30 mouse cellular contexts compared by ENCODE assay signal in the genomic region with DNA sequence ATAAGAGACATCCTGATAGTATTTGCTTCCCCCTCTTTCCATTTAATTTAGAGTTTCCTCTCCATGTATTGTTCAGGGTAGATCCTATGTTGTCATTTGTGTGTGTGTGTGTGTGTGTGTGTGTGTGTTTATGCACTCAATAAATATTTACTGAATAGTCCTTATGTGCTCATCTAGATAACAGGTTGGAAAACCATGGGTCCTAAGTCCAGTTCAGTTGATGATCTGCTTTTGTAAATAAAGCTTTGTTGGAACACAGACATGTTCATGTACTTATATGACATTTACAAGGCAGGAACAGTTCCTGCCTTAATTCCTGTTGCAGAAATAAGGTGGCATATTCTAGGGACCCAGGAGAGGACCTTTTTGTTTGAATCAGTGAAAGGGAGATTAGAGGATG.
"Had no signal": no experiment of that assay in that cellular context is flagged by ENCODE, and none has a peak within 500 bp of the region (broad histone marks: within the 10 kb centered on the region; RNA-seq: fewer than 3 reads in every experiment).

No protein-coding gene starts in this region.

- H3K27me3 ChIP-seq: limb, embryonic 12.5 days; limb, embryonic 13.5 days; limb, embryonic 15.5 days; liver, embryonic 13.5 days; liver, embryonic 15.5 days; lung, embryonic 15.5 days; megakaryocyte, embryonic 14.5 days; midbrain, embryonic 12.5 days; midbrain, embryonic 13.5 days; midbrain, embryonic 15.5 days; neural tube, embryonic 12.5 days had no signal

- H3K36me3 ChIP-seq: limb, embryonic 10.5 days; limb, embryonic 12.5 days; limb, embryonic 13.5 days; limb, embryonic 15.5 days; liver, embryonic 13.5 days; liver, embryonic 15.5 days; lung, embryonic 15.5 days; midbrain, embryonic 10.5 days; midbrain, embryonic 12.5 days; midbrain, embryonic 13.5 days; midbrain, embryonic 15.5 days; neural tube, embryonic 12.5 days had no signal

- H3K4me1 ChIP-seq: limb, embryonic 10.5 days; limb, embryonic 12.5 days; limb, embryonic 13.5 days; limb, embryonic 15.5 days; liver, embryonic 13.5 days; liver, embryonic 15.5 days; lung, embryonic 15.5 days; megakaryocyte, embryonic 14.5 days; midbrain, embryonic 10.5 days; midbrain, embryonic 12.5 days; midbrain, embryonic 13.5 days; midbrain, embryonic 15.5 days; neural tube, embryonic 12.5 days had no signal

- H3K9ac ChIP-seq: limb, embryonic 12.5 days; limb, embryonic 13.5 days; limb, embryonic 15.5 days; liver, embryonic 13.5 days; liver, embryonic 14.5 days; liver, embryonic 15.5 days; lung, embryonic 14.5 days; lung, embryonic 15.5 days; midbrain, embryonic 12.5 days; midbrain, embryonic 13.5 days; midbrain, embryonic 15.5 days; neural tube, embryonic 12.5 days had no signal

- H3K4me3 ChIP-seq: left cerebral cortex, adult 2 months; limb, embryonic 10.5 days; limb, embryonic 12.5 days; limb, embryonic 13.5 days; limb, embryonic 15.5 days; liver, embryonic 13.5 days; liver, embryonic 15.5 days; lung, embryonic 15.5 days; megakaryocyte, embryonic 14.5 days; midbrain, embryonic 10.5 days; midbrain, embryonic 12.5 days; midbrain, embryonic 13.5 days; midbrain, embryonic 15.5 days; myocyte; neural tube, embryonic 12.5 days had no signal

- H3K9me3 ChIP-seq: limb, embryonic 10.5 days; limb, embryonic 12.5 days; limb, embryonic 13.5 days; limb, embryonic 15.5 days; liver, embryonic 13.5 days; liver, embryonic 15.5 days; lung, embryonic 15.5 days; megakaryocyte, embryonic 14.5 days; midbrain, embryonic 10.5 days; midbrain, embryonic 12.5 days; midbrain, embryonic 13.5 days; midbrain, embryonic 15.5 days; neural tube, embryonic 12.5 days had no signal

- ATAC-seq: lung, postnatal 0 days; midbrain, embryonic 13.5 days; midbrain, embryonic 15.5 days; midbrain, embryonic 16.5 days had no signal

- DNase-seq: left cerebral cortex, postnatal 4 days; liver, embryonic 13.5 days; lung, adult 18-20 months; lung, adult 2 months; lung, embryonic 14.5 days; lung, postnatal 10 days; lung, postnatal 14 days; lung, postnatal 36 days; lung, postnatal 4 days; midbrain, embryonic 14.5 days had no signal

- H3K27ac ChIP-seq: left cerebral cortex, adult 2 months; limb, embryonic 10.5 days; limb, embryonic 12.5 days; limb, embryonic 13.5 days; limb, embryonic 15.5 days; liver, embryonic 13.5 days; liver, embryonic 14.5 days; liver, embryonic 15.5 days; lung, embryonic 15.5 days; macrophage; midbrain, embryonic 10.5 days; midbrain, embryonic 12.5 days; midbrain, embryonic 13.5 days; midbrain, embryonic 15.5 days; neural tube, embryonic 12.5 days had no signal

- H3K4me2 ChIP-seq: limb, embryonic 12.5 days; limb, embryonic 13.5 days; limb, embryonic 15.5 days; liver, embryonic 11.5 days; liver, embryonic 13.5 days; liver, embryonic 15.5 days; lung, embryonic 14.5 days; lung, embryonic 15.5 days; midbrain, embryonic 11.5 days; midbrain, embryonic 12.5 days; midbrain, embryonic 13.5 days; midbrain, embryonic 15.5 days; neural tube, embryonic 12.5 days had no signal
